Mouse (Mus musculus): ENCODE data around the gene Sptbn2.

DNA sequence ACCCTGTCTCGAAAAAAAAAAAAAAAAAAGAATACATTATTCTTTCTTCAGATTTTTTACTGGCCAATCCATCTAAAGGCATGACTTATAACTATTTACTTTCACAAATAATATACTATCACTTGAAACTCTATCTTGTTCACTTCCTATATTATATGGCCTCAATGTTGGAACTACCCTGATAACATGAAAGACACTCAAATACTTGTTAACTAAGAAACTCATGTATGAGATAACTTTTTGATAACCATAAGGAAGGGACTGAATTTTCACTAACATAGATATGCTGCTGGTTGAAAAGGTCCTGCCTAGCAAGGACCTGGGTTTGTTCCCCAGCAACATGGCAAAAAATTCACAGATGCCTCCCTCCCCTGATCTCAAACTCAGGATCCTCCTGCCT lies 85.0 kb downstream of the Sptbn2 start:
- TF ChIP-seq CTCF (IDR thresholded peaks at IDR 0.05; ENCODE audit: low read depth, low read length) (no peak), GATA1 (IDR thresholded peaks at IDR 0.05; ENCODE audit: borderline replicate concordance, low read length) (no peak), TAL1 (conservative IDR thresholded peaks at IDR 0.05; ENCODE audit: low read depth, low read length) (no peak)

Measured in G1E (cell line).